Mouse (Mus musculus): ENCODE measurements around the gene Cdhr1. TPM values are rescaled to one million over a fixed set of nuclear protein-coding genes. Genes with fewer than 3 reads are reported as not detected.

Cdhr1 gene
- polyA plus RNA-seq, 1 experiment from 2014 or later = 0.25 TPM

DNA sequence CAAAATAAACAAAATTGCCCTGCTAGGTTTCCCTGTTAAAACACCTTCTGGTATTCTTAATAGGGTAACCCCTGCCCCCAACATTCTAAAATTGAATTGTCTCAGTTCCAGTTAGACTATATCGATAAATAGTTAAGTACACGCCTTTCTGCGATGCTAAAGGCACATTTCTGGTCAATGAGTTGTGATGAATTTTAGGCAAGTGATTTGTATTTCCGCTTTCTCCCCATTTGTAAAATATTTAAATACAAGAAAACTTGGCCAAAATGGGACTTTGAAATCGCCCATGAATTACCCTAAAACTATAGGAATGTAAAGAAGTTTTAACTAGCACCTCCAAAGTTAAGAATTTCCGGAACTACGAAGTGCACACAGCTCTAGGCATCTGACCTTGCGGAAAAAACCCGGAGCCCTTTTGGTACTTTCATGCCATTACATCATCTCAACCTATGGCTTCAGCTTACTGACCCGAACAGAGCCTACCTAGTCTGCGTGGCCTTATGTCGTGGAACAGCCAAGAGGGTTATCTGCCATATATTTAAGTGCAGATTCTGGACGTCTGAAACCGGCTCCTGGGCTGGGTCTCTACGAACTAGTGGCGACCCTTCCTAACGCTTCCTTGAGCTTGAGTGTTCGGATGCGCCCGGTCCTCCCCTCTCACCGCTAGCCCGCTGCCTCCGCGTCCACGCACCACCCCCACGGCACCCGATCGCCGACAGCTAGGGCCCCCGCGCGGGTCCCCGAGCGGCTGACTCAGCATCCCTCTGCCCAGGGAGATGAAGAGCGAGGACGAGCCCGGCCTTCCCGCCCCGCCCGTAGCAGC is 36.4 kb upstream of the Cdhr1 start:
- no peaks in the 10 kb centered on the region for H3K9me3 ChIP-seq (ENCODE audit: control insufficient read depth, low read length)
- peak overlapping the region; percentile 92 for H3K9ac ChIP-seq (ENCODE audit: low read length)
- peak overlapping the region; percentile 92 for H3K27ac ChIP-seq (replicated peaks)
- H3K27me3 ChIP-seq (ENCODE audit: control insufficient read depth, insufficient read depth, low read length) = no peaks in the 10 kb centered on the region
- DNase-seq (ENCODE audit: low spot score) (no peak), ATAC-seq (ENCODE audit: low FRiP score, low TSS enrichment) (peak; percentile 38; the same call in 1 of the 2 replicates)
- peak overlapping the region; percentile 86 for H3K4me3 ChIP-seq (ENCODE audit: low read depth, low read length)
- 0 out of 2 replicates have a peak, but pooled peaks cover 5% of the 10 kb centered on the region for H3K36me3 ChIP-seq (ENCODE audit: control insufficient read depth, insufficient read depth, low read length)
- TF ChIP-seq EP300 (optimal IDR thresholded peaks at IDR 0.05) = no peak
- TF ChIP-seq CTCF (IDR thresholded peaks at IDR 0.05; ENCODE audit: low read depth) = no peak
- under 1% methylated on average over 40 of the region's 40 CpGs for WGBS
- H3K4me2 ChIP-seq (replicated peaks; ENCODE audit: low read depth) = peak overlapping the region; percentile 68
- H3K4me1 ChIP-seq (replicated peaks; ENCODE audit: control insufficient read depth, insufficient read depth) = no peaks in the 10 kb centered on the region

DNA sequence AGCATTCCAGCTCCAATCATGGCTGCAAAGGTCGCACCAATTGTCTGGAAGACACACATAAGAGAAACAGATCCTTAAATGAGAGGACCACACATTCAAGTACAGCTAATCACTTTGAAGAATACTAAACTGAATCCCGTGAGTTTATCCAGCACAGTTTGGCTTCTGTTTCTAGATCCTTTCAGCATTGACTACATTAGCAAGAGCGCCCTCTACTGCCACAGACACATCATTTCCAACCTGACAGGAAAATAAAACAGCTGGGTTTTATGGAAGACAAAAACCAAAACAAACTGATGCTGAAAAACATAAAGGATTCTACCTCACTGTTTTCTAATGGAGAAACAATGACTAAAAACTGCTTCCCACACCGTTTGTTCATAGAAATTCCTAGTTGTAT is 29.5 kb upstream of the Cdhr1 start:
- no peak for ATAC-seq (ENCODE audit: low FRiP score, low TSS enrichment)
- no peaks in the 10 kb centered on the region for H3K27me3 ChIP-seq (ENCODE audit: control insufficient read depth, insufficient read depth, low read length)
- H3K9me3 ChIP-seq (ENCODE audit: control insufficient read depth, low read length) = no peaks in the 10 kb centered on the region
- H3K4me1 ChIP-seq (replicated peaks; ENCODE audit: control insufficient read depth, insufficient read depth) = no peaks in the 10 kb centered on the region
- no peak overlapping the region for H3K4me3 ChIP-seq (ENCODE audit: low read depth, low read length)
- DNase-seq (ENCODE audit: low spot score) = no peak
- TF ChIP-seq CTCF (IDR thresholded peaks at IDR 0.05; ENCODE audit: low read depth) (peak; percentile 79), EP300 (optimal IDR thresholded peaks at IDR 0.05) (no peak)
- H3K9ac ChIP-seq (ENCODE audit: low read length) = no peak overlapping the region
- H3K36me3 ChIP-seq (ENCODE audit: control insufficient read depth, insufficient read depth, low read length) = peaks cover 16% of the 10 kb centered on the region; the same call in 1 of the 2 replicates
- no peak overlapping the region for H3K4me2 ChIP-seq (replicated peaks; ENCODE audit: low read depth)
- 39% methylated on average over 4 of the region's 4 CpGs for WGBS
- no peak overlapping the region for H3K27ac ChIP-seq (replicated peaks)

DNA sequence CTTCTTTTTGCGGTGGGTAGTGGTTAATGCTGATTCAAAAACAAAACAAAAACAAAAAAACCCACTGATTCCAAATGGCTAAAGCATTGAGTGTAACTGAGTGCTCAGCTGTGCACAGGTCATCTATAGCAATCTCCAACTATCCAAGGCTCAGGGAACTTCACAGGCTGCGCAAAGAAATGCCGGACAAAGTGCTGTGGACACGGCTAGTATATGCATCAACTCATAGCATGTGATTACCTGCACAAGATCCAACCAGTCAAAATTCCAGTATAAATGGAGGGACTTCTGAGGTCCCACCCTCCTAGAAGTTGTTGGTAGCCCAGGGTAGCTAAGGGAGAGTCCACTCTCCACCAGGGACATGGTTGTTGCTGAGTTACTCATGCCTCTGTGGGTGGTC is 21.1 kb upstream of the Cdhr1 start:
- no peak for DNase-seq (ENCODE audit: low spot score)
- WGBS = 92% methylated on average over 4 of the region's 4 CpGs
- Histone ChIP-seq H3K4me3 (ENCODE audit: low read depth, low read length) (no peak overlapping the region), H3K9ac (ENCODE audit: low read length) (no peak overlapping the region), H3K27ac (replicated peaks) (no peak overlapping the region), H3K4me1 (replicated peaks; ENCODE audit: control insufficient read depth, insufficient read depth) (no peaks in the 10 kb centered on the region), H3K27me3 (ENCODE audit: control insufficient read depth, insufficient read depth, low read length) (no peaks in the 10 kb centered on the region), H3K4me2 (replicated peaks; ENCODE audit: low read depth) (no peak overlapping the region), H3K36me3 (ENCODE audit: control insufficient read depth, insufficient read depth, low read length) (peaks cover 4% of the 10 kb centered on the region; the same call in 1 of the 2 replicates), H3K9me3 (ENCODE audit: control insufficient read depth, low read length) (no peaks in the 10 kb centered on the region)
- no peak for TF ChIP-seq CTCF (IDR thresholded peaks at IDR 0.05; ENCODE audit: low read depth)
- TF ChIP-seq EP300 (optimal IDR thresholded peaks at IDR 0.05) = no peak
- ATAC-seq (ENCODE audit: low FRiP score, low TSS enrichment) = no peak

DNA sequence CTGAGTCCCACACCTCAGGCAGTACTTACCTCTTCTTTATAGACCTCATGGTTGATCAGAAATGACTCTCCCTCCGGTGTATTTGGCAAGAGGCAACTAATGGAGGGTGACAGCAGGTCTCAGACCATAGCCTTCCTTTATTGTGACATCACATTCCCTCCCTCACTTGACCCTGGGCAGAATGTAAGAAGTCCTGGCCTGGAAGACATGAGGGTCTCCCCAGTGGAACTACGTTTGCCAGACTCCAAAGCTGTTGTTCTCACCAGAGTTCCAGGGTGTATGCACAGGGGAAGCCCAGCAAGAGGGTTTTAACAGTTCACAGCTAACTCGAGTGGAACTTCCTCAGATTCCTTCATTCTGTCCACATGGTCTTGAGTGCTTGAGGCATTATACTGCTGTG is 15.8 kb upstream of the Cdhr1 start, which contains the start of gene 2610528A11Rik:
2610528A11Rik (minus strand) TSS at position 101 of the 400 bp plus-strand sequence.
- 50% methylated on average over 3 of the region's 3 CpGs for WGBS
- Histone ChIP-seq H3K9me3 (ENCODE audit: control insufficient read depth, low read length) (no peaks in the 10 kb centered on the region), H3K27me3 (ENCODE audit: control insufficient read depth, insufficient read depth, low read length) (no peaks in the 10 kb centered on the region), H3K4me3 (ENCODE audit: low read depth, low read length) (no peak within 1 kb of the TSS), H3K9ac (ENCODE audit: low read length) (no peak within 1 kb of the TSS), H3K4me2 (replicated peaks; ENCODE audit: low read depth) (no peak within 1 kb of the TSS), H3K4me1 (replicated peaks; ENCODE audit: control insufficient read depth, insufficient read depth) (no peaks in the 10 kb centered on the region), H3K36me3 (ENCODE audit: control insufficient read depth, insufficient read depth, low read length) (no peaks in the 10 kb centered on the region), H3K27ac (replicated peaks) (no peak within 1 kb of the TSS)
- ATAC-seq (ENCODE audit: low FRiP score, low TSS enrichment) = no peak
- no peak for TF ChIP-seq CTCF (IDR thresholded peaks at IDR 0.05; ENCODE audit: low read depth)
- no peak for TF ChIP-seq EP300 (optimal IDR thresholded peaks at IDR 0.05)
- no peak for DNase-seq (ENCODE audit: low spot score)

DNA sequence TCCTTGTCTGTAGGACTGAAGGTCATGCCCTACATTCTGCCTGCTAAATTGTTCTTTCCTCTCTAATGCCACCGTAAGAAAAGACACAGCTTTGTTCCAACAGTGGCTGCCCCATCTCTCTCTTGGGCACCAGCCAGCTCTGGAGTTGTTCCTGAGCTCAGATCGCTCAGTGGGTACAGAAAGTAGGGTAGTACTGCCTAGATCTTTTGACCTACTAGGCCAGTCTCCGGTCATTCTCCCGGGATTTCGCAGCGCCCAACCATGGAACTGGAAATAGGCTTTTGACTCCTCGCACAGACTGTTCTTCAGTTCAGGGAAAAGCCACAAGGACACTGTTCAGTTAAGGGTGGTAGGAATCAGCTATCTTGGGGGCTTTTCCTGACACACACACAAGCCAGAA is 14.8 kb upstream of the Cdhr1 start:
- Histone ChIP-seq H3K4me3 (ENCODE audit: low read depth, low read length) (no peak overlapping the region), H3K36me3 (ENCODE audit: control insufficient read depth, insufficient read depth, low read length) (no peaks in the 10 kb centered on the region), H3K4me2 (replicated peaks; ENCODE audit: low read depth) (no peak overlapping the region), H3K9ac (ENCODE audit: low read length) (no peak overlapping the region), H3K4me1 (replicated peaks; ENCODE audit: control insufficient read depth, insufficient read depth) (no peaks in the 10 kb centered on the region), H3K9me3 (ENCODE audit: control insufficient read depth, low read length) (no peaks in the 10 kb centered on the region), H3K27ac (replicated peaks) (no peak overlapping the region), H3K27me3 (ENCODE audit: control insufficient read depth, insufficient read depth, low read length) (no peaks in the 10 kb centered on the region)
- ATAC-seq (ENCODE audit: low FRiP score, low TSS enrichment) (no peak), DNase-seq (ENCODE audit: low spot score) (no peak)
- TF ChIP-seq CTCF (IDR thresholded peaks at IDR 0.05; ENCODE audit: low read depth) (no peak), EP300 (optimal IDR thresholded peaks at IDR 0.05) (no peak)
- WGBS = 87% methylated on average over 7 of the region's 7 CpGs

DNA sequence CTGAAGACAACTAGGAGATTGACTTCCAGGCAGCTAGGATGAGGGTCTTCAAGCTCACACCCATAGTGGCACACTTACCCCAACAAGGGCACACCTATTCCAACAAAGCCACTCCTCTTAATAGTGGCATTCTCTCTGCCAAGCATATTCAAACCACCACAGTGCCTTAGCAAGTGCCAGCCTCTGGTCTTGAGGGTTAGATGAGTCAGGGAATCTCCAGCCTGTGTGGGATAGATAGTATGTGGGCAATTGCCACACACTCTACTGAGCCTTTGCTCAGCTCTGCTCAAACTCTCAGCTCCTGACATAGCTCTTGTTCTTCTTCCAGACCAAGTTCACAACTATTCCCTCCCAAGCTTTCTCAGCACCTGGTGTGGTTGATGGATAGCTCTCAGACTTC is 13.2 kb upstream of the Cdhr1 start:
- TF ChIP-seq CTCF (IDR thresholded peaks at IDR 0.05; ENCODE audit: low read depth) (no peak), EP300 (optimal IDR thresholded peaks at IDR 0.05) (no peak)
- H3K36me3 ChIP-seq (ENCODE audit: control insufficient read depth, insufficient read depth, low read length) = no peaks in the 10 kb centered on the region
- ATAC-seq (ENCODE audit: low FRiP score, low TSS enrichment) = no peak

More for the DNA sequence above, 13.2 kb upstream of the Cdhr1 start:
- no peak overlapping the region for H3K27ac ChIP-seq (replicated peaks)
- H3K4me3 ChIP-seq (ENCODE audit: low read depth, low read length) = no peak overlapping the region
- DNase-seq (ENCODE audit: low spot score) = no peak
- H3K4me1 ChIP-seq (replicated peaks; ENCODE audit: control insufficient read depth, insufficient read depth) = no peaks in the 10 kb centered on the region
- no peaks in the 10 kb centered on the region for H3K9me3 ChIP-seq (ENCODE audit: control insufficient read depth, low read length)
- no peak overlapping the region for H3K9ac ChIP-seq (ENCODE audit: low read length)
- H3K27me3 ChIP-seq (ENCODE audit: control insufficient read depth, insufficient read depth, low read length) = no peaks in the 10 kb centered on the region
- no peak overlapping the region for H3K4me2 ChIP-seq (replicated peaks; ENCODE audit: low read depth)

All from stomach, postnatal 0 days (tissue).